Mouse (Mus musculus) neural tube, embryonic 10.5 days (tissue): Measurements from ENCODE around the gene Crlf1.
"Not testable (repeated sequence)": the region's sequence is repeated elsewhere in the genome, so short reads cannot be mapped to it uniquely, and the experiment has no call there.

ENCODE experiments used
- DNase-seq: peaks from one replicate; pipeline ENCODE4 v3.0.0-alpha.2; 2017; ENCODE audit warnings: low spot score; ENCODE audit errors: extremely low spot score

Gene Crlf1

DNA sequence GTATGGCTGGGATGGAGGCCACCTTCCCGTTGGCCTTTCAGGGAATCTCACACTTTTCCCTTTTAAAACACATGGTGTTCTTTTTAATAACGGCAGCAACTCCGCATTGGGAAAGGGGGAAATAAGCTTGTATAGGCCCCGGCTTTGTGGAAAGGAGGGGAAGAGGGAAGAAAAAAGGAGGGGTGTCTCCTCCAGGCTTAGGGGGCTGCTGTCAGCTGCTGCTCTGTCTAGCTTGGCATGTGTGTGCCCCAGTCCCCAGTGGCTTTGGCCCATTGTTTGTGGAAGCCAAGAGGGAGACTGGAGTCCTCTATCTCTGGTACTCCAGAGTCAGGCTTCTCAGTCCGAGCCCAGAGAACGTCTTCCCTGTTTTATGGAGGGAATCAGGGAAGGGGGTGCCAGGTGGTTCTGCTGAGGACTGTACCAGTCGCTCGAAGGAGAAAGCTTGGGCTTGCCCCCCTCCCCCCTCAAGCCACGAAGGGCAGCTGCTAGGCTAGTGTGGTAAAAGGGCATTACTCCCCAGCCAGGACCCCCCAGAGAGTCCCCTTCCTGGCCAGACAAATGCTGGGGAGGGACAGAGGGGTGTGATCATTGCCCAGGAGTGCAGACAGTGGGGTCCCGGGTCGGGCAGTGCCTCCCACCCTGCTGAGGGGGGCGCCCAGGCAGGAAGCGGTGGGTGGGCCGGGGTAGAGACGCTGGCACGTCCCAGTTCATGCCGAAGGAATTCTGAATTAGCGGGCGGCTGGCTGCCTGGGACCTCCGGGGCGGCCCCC, 2.2 kb downstream of the Crlf1 start:
- peak; percentile 45 for DNase-seq

DNA sequence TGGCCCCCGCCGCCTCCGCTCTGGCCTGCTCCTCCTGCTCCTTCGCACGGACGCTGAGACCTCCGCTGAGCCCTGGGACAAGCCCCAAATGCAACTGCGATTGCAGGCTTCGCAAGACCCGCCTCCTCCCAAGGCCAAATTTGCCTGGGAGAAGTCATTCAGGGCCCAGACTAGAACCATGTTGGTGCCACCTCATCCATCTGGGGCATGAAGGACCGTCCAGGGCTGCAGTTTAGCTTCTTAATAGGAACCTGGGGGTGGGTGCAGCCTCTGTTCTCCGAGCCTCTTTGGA, 2.8 kb downstream of the Crlf1 start:
- DNase-seq: peak; percentile 39

DNA sequence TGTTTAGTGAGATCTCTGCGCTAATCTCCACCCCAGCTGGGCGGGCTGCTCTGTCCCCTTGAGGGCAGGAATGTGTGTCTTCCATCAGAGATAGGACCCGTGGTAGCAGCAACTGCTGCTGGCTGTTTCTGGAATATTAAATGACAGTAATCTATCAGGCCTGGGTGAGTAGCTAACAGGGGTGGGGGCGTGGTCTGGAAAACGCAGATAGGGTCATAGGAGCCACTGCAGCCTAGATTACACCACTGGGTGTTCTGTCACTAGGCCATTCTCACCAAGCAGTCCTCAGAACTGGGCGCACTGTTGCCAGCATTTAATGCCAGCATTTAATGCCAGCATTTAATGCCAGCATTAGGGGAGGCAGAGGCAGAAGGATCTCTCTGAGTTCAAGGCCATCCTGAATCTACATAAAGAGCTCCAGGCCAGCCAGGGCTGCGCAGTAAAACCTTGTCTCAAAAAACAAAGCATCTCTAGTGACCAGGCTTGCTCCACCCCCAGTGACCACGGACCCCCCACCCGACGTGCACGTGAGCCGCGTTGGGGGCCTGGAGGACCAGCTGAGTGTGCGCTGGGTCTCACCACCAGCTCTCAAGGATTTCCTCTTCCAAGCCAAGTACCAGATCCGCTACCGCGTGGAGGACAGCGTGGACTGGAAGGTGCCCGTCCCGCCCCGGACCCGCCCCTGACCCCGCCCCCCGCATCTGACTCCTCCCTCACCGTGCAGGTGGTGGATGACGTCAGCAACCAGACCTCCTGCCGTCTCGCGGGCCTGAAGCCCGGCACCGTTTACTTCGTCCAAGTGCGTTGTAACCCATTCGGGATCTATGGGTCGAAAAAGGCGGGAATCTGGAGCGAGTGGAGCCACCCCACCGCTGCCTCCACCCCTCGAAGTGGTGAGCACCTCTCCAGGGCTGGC, 7.7 kb downstream of the Crlf1 start:
- no peak for DNase-seq

DNA sequence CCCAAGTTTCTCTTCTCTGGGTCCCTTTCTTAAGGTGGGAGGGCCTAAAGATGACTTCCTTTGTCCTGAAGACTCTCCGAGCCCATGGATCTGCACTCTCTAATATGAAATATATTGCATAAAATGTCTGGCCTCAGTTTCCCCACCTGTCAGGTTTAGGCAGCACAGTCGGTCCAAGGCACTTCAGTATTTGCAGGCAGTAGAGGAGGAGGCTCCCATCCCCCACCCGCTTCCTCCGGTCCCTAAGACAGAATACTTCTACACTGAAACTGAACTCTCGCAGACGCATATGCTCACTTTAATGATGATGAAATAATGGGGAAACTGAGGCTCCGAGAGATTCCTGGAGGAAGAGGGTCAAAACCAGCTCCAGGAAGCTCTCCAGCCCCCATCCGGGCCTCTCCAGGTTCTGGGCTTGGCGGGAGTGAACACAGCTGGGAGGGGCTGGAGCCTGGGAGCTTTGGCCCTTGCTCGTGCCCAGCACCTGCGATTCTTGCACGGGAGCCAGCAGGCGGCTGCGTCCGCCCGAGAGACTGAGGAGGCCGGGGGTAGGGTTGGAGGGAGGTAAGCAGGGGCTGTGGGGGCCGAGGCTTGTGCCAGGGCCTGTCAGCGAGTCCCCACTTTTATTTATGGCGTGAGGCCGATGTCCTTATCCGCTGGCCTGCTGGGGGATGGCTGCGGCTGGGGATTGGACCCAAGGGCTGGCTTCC, 9.0 kb downstream of the Crlf1 start:
- DNase-seq: no peak

GRCm38 (mm10) chr8:70502540-70502939, 9.6 kb downstream of the Crlf1 start:
- DNase-seq: no peak

DNA sequence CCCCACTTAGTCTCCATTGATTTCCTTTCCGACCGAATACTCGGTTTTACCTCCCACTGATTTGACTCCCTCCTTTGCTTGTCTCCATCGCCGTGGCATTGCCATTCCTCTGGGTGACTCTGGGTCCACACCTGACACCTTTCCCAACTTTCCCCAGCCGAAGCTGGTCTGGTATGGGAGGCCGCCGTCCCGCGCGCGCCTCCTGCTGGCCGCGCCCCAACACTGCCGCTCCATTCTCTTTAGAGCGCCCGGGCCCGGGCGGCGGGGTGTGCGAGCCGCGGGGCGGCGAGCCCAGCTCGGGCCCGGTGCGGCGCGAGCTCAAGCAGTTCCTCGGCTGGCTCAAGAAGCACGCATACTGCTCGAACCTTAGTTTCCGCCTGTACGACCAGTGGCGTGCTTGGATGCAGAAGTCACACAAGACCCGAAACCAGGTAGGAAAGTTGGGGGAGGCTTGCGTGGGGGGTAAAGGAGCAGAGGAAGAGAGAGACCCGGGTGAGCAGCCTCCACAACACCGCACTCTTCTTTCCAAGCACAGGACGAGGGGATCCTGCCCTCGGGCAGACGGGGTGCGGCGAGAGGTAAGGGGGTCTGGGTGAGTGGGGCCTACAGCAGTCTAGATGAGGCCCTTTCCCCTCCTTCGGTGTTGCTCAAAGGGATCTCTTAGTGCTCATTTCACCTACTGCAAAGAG, 10.2 kb downstream of the Crlf1 start:
- DNase-seq: peak; percentile 80

DNA sequence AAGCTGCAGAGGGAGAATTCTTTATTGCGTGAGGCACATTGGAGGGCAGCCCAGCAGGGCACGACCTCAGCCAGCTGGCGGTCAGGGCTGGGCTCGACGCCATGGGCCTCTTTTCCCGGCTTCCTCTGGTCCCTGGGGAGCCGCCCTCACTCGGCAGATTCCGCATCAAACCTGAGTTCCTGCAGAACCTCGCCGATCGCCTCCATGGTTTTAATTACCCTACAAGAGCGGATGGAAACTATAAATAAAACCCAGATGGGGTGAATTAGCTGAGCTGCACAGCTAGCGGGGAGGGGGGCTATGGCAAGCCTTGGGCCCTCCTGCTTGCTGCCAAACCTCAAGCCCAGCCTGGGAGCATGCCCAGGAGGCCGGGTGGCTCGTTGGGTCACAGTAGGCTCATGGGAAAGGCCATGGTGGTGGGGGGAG, 11.3 kb downstream of the Crlf1 start:
- no peak for DNase-seq

DNA sequence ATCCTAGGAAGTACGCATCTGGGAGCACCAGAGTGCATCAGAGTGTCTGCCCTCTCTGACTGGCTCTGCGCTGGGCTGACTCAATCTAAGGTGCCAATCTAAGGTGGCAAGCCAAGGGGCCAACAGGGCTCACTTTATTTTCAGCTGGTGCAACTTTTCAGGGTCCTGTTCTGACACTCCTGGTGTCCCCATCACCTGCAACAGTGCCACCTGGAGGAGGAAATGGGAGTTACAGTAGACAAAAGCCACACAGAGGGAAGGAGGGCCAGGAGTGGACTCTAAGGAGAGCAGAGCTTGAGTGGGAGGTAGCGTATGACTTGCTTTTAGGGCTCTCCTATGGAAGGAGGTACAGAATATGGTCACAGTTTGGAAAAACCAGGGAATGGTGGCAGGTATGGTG, 11.9 kb downstream of the Crlf1 start:
- DNase-seq: peak; percentile 86

- no peak for DNase-seq
These were observed 12.9 kb downstream of the Crlf1 start for GRCm38 (mm10) chr8:70505698-70506327.

- peak; percentile 98 for DNase-seq
These were observed 13.5 kb downstream of the Crlf1 start, which contains the start of gene Rex1bd for GRCm38 (mm10) chr8:70506328-70507026. Gene Rex1bd, minus strand, starts transcription at chr8:70506752.

DNA sequence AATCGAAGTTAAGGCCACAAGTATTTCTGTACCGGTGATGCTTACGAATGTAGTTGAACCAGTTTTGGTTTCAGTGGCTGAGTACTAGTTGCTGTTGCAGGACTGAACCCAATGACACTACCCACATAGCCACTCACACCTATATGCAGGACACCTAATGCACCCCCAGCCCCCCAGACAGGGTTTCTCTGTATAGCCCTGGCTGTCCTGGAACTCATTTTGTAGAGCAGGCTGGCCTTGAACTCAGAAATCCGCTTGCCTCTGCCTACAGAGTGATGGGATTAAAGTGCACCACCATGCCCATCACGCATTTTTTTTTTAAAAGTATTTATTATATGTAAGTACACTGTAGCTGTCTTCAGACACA, 14.1 kb downstream of the Crlf1 start:
- no peak for DNase-seq

DNA sequence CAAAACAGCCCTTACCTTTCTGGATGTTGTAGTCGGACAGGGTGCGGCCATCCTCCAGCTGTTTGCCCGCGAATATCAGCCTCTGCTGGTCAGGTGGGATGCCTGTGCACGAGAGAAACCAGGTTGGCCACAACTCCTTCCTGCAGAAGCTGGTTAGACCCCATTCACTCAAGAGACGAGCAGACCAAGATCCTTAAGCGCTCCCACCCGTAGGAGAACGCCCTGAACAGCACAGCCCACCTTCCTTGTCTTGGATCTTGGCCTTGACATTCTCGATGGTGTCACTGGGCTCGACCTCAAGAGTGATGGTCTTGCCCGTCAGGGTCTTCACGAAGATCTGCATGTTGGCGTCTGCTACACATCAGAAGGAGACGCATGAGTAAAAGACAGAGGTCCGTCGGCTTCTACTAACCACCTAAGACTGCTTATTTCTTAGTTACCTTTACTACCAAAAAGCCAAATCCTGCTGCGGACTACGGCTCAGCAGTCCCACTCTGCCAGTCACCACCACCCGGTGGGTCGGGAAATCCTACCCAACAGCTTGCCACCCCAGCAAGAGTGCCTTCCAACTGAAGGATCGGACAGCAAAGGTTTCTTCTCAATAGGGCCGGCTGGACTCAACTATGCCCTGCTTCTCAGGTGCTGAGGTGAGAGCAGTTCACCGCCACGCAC, 16.5 kb downstream of the Crlf1 start:
- DNase-seq: no peak

- peak; percentile 96 for DNase-seq
These were observed 17.4 kb downstream of the Crlf1 start, which contains the start of gene Uba52 for GRCm38 (mm10) chr8:70510228-70510915. Gene Uba52, minus strand, starts transcription at chr8:70510801.

DNA sequence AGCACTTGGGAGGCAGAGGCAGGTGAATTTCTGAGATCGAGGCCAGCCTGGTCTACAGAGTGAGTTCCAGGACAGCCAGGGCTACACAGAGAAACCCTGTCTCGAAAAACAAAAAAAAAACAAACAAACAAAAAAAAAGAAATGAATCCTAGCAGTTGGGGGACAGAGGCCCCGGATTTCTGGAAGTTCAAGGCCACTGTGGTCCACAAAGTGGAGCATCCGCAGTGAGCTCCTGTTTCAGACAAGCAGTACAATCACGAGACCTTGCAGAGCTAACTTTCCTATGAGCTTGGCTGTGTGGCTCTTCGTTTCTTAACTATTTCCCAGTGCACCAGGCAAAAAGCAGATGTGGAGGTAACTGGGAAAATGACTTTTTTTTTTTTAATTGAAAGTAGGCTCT, 18.2 kb downstream of the Crlf1 start:
- DNase-seq: not testable (repeated sequence)

DNA sequence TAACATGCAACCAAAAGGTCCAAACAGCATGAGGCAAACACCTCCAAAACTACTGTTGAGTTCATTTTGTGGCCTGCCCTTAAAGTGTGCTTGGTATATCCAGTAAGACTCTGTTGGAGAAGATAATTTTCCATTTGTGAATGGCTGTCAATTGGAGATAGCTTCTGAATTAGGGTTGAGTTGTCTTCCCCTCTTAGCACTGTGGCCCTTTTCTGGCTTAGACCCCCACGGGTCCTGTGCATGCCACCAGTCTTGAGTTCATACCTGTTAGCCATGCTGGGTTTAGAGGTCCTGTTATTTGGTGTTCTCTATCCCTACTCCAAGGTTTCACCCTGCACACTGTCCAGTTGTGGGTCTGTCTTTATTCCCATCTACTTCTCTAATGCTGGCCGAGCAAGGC, 18.8 kb downstream of the Crlf1 start:
- DNase-seq: no peak

DNA sequence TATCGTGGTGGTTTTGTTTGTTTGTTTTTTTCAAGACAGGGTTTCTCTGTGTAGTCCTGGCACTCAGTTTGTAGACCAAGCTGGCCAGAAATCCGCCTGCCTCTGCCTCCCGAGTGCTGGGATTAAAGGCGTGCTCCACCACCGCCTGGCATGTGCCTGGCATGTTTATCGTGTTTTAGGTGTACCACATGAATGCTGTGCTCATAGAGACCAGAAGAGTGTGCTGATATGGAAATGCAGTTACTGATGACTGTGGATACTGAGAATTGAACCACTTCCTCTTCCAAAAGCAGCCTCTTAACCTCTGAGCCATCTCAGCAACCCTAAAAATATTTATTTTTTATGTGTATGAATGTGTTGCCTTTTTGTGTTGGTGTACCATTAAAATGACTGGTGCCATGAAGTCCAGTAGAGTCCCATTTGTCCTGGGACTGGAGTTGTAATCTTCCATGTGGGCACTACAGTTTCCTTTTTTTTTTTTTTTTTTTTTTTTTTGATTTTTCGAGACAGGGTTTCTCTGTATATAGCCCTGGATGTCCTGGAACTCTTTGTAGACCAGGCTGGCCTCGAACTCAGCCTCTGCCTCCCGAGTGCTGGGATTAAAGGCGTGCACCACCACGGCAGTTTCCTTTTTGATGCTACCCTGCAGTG, 19.4 kb downstream of the Crlf1 start:
- no peak for DNase-seq

GRCm38 (mm10) chr8:70513441-70513840, 20.5 kb downstream of the Crlf1 start:
- no peak for DNase-seq

GRCm38 (mm10) chr8:70517940-70518643, 25.1 kb downstream of the Crlf1 start:
- no peak for DNase-seq
